Mouse (Mus musculus): ENCODE results near the gene Bri3. TPM values are rescaled to one million over a fixed set of nuclear protein-coding genes. Genes with fewer than 3 reads are reported as not detected.

The Bri3 gene
- 1 to 10 TPM; 2.0 to 5.2 (median 3.2) TPM for polyA plus RNA-seq (2017; shearing (Covaris generic))

DNA sequence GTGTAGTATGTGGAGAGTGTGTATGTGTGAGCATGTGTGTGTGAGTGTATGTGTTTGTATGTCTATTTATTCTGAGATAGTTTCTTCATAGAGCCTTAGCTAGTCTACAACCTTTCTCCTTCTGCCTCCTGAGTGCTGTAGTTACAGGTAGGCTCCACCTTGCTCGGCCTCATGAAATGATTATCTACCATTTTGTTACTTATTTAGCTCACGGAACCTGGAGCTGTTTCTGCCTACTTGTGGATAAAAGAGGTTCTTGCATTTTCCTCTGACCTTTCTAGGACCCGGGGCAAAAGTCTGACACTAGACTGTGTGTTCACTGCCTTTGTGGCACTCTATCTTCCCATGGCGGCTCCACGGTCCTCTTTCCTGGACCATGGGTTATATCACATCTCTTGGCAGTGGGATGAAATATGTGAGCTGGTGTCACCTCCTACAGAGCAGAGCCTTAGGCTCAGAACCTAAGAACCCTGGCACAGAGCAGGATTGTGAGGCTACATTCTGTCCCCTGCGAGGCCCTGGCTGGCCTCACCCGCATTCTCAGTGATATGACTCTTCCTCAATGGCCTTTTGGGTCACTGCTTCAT, at the start of gene Bri3:
TSS of gene Bri3 (plus strand) at position 537 of the 587 bp plus-strand sequence.
- no peak for ATAC-seq

DNA sequence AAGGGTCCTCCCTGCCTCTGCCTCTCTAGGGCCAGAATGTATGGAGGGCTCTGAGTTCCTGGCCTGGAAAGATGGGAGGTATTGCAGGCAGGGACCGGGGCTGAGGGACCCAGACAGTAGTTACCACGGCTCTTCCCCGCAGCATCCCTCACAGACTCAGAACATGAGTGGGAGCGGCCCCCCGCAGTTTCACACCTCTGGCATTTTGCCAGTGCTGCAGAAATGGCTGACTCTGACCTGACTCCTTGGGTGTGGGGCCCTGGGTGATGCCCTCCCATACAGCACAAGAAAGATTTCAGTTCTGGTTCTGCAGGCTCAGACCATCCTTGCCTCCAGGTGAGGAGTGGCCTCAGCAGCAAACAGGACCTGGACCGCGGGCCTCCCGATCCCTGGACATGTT, 48.7 kb upstream of the Bri3 start:
- no peak for ATAC-seq

DNA sequence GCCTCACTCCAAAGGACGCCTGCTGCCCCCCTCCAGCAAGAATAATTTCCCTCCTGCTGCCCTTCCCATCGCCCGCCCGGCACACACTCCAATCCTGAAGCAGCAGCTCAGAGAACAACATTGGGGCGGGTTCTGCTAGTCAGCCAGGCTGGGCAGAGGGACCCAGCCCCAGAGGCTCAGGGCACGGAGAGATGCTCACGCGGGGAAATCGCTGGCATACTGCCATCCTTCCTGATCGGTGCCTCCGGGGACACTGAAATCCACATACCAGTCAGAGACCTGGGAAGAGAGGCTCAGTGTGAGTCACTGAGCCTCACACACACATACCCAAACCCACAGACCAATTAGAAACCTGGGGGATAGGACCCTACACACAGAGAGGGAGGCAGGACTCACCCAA, 43.6 kb upstream of the Bri3 start:
- no peak for ATAC-seq

DNA sequence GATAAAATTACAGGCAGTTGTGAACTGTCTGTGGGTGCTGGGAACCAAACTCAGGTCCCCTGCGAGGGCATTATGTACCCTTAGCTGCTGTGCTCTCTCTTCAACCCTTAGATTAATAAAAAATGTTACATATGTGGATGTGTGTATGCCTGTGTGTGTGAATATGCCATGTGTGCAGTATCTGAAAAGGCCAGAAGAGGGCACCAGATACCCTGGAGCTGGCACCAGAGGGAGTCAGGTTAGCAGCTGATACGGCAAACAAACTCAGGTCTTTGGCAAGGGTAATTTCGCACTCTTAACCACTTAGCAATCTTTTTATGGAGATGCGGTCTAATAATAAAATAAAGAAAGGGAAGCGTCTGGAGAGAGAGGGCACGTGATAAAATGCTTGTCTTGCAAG, 41.8 kb upstream of the Bri3 start:
- no peak for ATAC-seq

DNA sequence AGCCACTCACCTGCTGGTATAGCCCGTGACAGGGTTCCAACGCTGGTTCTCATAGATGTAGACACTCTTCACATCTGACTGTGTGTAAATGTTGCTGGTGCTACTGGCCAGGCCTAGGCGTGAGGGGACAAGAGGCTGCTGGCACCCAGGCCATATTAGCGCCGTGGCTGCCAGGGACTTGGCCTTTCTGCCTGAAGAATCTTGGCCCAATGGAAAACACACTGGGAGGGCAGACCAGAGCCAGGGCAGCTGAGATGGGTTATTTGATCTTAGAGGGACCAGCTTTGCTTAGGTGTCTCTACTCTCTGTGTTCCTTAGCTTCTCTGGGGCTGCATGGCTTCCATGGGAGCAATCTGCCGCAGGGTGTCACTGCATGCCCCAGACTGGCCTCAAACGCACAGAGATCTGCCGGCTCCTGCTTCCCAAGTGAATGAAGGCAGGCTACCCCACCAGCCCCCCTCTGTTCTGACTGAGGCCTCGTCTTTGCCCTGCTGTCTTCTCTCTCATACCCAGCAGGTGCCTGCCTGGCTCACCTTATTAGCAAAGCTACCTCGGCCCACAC, 40.8 kb upstream of the Bri3 start:
- no peak for ATAC-seq

DNA sequence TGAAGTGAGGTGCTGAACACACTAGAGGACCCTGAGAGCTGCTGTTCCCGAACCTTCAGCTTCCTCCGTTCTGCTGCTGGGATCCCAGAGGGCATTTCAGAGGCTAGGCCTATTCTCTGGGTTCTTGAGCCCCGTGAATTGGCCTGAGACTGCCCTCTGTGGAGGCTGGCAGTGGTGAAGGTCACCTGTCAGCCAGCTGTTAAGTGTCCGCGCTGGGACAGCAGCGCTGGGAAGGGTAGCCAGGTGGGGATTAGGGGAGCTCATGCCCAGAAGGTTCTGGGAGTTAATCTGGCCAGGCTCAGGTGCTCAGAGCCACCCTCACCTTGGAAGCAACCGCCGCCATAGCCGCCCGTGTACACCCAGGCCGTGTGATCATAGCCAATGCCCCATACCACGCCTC, 39.9 kb upstream of the Bri3 start:
- ATAC-seq, result no peak

DNA sequence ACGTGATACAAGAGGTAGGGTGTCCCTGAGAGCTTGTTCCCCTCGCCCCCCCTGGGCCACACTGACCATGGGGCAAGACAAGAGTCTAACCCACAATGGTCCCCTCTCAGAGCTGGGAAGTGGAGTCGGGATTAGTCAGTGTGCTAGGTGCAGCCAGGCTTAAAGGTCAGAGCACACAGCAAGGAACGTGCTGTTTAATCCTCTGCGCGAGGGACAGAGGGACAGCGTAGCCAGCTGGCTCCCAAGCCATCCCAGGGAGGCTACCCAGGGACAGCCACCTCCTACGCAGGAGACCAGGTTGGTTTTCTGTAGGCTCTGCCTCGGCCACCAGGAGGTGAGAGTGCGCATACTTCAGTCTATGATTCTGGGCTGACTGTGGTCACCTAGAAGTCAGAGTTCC, 39.3 kb upstream of the Bri3 start:
- no peak for ATAC-seq

DNA sequence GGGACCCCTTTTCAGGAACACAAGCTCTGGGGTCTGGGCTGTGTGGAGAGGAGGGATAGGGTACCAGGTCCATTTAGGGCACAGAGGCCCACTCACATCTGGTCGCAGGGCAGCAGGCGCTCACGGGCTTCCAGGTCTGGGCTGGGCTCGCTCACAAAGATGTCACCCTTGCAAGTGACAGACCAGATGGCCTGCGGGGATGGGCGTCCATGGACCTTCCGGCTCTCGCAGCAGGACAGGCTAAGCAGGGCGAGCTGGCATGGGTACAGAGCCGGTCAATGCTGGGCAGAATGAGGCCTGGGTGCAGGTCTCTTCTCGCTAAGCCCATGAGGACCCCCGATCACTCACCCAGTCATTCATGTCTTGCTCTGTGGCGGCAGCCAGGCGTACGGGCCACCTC, 38.2 kb upstream of the Bri3 start:
- ATAC-seq, result no peak

DNA sequence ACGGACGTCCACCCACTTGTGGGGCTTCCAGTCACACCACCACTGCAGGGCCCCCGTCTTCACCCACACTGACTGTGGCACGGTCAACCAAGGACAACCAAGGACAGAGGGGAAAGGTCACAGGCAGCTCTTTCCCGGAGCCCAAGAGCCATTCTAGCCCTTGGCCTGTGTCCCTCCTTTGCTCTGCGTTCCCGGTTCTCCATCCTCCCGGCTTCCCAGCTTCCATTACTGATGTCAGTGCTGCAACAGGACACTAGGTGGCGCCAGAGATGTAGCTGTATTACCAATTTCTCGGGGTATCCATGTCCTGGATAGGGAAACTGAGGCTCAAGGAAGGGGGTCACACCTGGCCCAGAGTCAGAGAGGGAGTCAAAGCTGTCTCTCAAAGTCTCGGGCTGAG, 36.8 kb upstream of the Bri3 start:
- ATAC-seq, result no peak

DNA sequence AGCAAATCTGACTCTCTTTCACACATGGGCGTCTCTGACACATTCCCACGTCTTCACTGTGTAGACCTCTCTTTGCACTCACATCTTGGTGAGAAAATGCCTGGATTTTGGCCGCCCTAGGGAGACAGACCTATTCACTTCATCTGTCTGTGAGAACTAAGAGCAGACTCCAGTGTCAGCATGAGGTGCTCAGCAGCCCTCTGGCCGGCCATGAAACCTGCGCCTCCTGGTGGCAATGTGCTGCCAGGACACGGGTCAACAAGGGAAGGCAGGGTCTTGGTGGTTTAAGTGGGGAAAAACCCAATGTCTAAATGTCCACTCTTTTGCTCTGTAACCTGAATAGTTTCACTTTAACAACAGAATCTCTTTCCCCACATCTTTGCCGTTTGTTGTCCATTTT, 29.8 kb upstream of the Bri3 start:
- ATAC-seq, result peak; percentile 10

DNA sequence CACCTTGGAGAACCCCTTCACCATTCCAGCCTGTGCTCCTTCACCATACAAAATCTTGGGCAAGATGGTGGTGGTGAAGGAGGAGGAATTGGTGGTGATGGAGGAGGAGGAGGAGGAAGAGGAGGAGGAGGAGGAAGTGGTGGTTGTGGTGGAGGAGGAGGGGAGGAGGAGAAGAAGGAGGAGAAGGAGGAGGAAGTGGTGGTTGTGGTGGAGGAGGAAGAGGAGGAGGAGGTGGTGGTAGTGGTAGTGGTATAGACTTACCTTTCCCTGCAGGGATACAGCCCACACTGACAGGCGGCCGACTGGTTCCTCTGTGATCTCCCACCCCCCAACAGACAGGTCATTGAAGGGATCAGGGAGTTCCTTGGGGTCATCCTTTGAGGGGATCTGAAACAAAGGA, 28.2 kb upstream of the Bri3 start:
- peak; percentile 49 for ATAC-seq

DNA sequence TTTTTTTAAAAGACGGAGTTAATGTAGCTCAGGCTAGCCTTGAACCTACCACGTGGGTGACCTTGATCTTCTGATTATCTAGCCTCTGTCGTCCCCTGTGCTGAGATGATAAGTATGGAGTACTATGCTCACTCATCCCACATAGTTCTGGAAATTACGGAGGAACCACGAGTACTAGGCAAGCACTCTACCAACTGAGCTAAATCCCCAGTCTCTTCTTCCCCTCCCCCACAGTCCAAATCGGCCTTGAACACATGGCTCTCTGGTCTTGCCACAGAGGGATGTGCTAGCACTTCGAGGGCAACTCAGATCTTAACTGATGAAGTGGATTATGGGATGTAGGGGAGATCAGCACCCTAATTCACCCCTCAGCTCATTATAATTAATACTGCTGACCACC, 26.2 kb upstream of the Bri3 start:
- no peak for ATAC-seq

DNA sequence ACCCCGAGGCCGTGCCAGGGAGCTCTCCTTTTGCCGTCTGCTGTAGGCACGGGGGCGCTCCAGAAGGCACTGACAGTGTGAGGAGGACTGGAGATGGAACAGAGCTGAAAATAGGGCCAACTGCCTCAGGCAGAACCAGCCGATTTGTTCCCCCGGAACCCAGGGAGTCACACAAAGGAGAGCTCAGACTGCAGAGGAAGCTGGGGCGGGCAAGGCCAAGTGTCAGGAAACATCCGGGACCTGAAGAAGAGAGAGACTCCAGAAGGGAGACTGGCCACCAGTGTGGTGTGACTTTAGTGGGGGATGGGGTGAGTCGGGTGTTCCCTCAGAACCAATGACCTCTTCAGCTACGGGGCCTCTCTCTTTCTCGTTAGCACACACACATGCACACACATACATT, 24.9 kb upstream of the Bri3 start:
- ATAC-seq, result no peak

DNA sequence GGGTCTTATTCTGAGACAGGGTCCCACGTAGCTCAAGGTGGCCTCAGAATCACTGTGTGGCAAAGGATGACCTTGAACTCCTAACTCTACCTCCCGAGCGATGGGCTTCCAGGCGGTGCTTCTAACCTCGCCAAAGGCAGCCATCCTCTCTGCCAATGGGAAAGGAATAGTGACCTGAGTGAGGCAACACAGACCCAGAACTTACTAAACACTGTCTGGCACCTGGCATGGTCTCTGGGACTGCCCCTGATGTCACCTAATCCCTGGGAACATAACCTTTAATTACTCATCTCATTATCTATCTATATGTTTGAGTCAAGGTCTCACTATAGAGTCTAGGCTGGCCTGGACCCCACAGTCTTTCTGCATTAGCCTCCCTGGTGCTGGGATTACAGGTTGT, 24.3 kb upstream of the Bri3 start:
- ATAC-seq, result no peak

DNA sequence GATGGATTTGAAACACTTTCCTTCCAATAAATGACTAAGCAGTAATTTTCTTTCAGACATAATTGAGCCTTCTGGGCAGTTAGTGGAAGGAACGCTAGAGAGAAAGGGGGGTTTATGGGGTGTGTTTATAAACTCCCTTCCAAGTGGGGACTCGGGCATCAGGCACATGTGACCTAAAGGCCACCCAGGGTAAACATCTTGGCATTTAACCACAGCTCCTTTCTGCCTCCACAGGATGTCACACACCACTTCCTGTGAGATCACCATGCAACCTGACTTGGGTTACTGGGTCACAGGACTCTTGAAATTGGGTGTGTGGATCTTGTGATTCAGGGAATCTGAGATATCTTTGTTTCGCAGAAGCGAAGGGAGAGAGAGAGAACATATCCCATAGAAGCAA, 22.9 kb upstream of the Bri3 start:
- ATAC-seq, result peak; percentile 68

DNA sequence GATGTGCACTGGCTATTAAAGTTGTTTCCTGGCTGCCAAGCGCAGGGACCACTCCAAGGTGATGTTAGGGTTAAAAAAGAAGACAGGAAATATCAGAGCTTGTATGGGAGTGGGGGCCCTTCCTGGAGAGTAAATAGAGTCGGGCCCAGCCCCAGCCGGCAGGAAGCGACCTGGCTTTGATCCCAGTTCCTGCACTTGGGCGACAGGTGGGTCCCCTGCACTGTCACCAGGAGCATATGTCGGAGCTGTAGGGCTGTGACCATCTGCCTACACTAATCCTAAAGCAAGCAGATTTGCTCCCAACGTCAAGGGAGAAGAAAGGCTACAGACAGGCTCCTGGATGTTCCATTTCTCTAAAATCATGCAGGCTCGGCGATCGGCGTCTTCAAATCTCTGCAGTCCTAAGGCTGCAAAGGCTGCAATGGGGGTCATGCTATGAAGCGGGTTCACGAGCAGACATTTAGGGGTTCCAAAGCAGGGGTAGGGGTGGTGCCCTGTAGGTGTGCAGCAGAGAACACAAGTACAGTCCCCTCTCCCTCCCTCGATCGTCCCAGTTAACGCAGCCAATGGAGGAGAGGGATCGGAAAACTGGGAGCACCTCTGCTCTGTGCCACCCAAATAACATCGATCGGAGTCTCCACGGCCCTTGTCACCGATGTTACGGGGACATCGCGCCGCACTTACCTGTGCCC, 21.3 kb upstream of the Bri3 start:
- ATAC-seq, result peak; percentile 42

DNA sequence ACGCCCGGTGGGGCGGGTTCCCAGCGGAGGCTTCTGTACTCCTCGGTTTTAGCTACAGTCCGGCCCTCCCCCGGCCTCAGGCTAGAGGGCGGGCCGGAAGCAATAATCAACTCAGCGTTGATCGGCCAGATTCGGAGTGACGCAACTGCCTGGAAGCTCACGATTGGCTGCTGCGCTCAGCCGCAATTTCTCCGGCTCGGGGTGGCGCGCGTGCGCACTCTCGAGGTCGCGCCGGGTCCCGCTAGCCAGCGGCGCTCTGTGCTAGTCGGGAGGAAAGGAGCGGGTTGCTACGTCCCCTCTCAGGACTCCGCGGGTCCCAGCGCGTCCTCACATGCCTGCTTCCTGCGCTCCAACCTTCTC, 20.8 kb upstream of the Bri3 start, which contains the start of gene Tecpr1:
TSS of gene Tecpr1 (minus strand) at position 113 of the 360 bp plus-strand sequence.
- ATAC-seq, result peak; percentile 82

DNA sequence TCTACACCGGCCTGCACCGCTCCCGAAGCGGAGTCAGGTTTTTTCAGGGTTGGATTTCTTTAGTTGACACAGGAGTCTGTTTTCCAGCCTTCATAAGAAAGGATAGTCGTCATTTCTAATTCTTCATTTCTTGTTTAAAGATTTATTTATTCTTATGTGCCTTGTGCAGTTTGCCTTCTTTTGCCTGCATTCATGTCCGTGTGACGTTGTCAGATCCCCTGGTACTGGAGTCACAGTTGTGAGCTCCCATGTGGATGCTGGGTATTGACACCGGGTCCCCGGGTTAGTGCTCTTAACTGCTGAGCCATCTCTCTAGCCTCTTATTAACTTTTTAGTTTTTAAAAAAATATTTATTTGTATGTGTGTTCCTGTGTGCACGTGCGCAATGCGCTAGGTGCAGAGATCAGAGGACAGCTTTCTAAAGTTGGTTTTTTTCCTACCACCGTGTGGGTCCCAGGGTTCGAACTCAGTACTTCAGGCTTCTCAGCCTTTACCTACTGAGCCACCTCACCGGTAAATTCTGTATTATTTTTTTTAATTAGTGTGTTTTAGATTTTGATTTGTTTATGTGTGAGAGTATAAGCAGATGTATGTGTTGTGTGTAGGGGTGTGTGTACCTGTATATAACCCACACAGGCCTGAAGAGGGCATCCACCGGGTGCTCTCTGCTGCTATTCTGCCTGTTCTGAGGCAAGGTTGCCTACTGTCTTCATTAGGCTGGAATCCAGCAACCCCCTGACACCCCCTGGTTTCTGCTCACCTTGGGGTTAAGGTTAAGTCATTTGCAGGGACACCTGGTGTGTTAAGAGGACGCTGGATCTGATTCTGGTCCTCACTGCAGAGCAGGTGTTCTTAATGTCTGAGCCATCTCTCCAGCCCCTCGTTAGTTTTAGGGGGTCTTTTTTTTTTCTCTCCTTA, 20.1 kb upstream of the Bri3 start:
- no peak for ATAC-seq

DNA sequence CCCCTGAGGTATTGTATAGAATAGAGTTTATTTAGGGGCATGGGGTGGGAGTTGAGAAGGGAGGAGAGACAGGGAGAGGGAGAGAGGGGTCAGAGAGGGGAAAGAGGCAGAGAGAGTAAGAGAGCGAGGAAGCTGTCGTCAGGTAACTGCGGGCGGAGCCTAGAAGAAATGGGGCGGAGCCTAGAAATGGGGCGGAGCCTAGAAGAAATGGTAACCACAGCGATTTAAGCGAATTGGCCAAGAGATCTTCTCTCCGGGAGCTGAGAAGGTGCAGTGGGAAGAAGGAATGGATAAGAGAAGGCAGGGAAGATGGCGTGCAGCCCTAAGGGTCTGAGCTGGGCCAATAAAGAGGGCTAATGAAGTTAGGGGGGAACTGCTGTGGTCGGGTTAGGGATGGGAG, 18.0 kb upstream of the Bri3 start:
- no peak for ATAC-seq

DNA sequence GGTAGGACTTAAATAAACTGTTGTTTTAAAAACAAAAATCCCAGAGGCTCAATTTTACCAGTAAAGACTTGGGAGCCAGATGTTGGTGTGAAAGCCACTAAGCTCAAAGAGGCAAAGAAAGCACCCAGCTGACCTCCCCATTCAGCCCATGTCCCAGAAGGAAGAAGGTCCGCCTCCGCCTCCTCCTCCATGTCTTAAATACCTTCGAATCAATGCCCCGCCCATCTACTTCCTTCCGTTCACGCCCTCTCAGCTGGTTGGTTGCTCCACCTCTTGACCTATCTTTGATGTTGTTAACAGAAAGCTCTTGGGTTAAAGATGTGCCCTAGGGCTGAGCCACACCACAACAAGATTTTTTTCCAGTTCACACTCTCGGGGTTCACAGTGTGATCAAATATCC, 14.0 kb upstream of the Bri3 start:
- no peak for ATAC-seq

DNA sequence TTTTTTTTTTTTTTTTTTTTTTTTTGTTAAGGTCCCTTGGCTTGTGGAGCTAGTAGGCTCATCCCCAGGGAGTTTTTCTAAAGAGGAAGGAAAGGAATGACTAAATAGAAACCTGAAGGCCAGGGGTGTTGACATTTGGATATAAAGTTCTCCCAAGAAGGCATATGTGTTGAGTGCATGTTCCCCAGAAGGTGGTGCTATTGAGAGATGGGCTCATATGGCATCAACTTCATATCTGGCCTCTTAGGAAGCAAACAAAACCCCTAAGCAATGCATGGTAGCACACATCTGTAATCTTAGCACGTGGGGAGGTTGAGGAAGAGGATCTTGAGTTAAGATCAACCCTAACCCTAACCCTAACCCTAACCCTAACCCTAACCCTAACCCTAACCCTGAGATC, 12.8 kb upstream of the Bri3 start:
- ATAC-seq, result no peak

DNA sequence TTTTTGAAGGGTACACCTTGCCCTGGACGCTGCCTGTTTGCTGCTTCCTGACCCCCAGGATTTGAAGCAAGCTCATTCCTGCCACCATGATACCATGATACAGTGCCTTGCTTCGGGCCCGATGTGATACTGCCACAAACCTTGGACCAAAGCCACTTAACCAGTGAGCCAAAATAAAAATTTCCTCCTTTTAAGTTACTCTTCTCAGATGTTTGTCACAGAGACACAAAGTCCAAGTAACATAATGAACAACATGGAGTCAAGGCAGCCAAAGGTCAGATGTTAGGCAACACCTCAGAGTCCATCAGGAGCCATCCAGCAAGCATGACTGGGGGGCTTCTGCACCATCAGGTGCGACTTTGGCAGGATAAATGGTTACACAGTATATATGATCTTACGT, 11.7 kb upstream of the Bri3 start:
- ATAC-seq, result no peak

DNA sequence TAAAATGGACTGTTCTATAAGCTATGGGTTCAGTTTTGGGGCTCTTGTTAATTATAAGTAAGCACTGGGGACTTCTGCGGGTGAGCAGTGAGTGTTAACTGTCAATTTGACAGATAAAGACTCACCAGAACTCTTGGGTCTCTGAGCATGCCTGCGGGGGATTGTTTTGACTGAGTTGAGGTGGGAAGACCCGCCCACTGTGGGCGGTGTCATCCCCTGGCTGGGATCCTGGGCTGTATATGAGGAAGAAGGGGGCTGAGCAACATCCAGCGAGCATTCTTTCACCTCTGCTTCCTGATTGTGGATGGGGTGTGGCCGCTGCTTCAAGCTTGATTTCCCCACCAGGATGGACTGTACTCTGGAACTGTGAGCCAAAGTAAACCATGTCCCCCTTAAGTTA, 10.0 kb upstream of the Bri3 start:
- ATAC-seq, result no peak

DNA sequence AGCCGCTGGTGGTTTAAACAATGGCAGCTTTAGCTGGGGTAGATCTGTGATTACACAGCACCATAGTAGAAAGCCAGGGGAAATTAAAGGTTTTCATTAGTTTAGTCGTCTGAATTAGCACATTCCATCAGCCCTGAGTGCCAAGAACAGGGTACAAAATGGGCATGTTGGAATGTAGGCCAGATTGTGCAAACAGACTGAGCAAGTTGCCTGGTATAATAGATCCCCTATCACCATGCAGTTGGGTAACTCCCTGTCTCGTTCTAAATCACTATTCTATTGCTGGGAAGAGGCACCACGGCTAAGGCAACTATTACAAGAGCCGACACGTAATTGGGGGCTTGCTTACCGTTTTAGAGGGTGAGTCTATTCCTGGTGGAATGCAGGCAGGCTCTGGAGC, 9.5 kb upstream of the Bri3 start:
- ATAC-seq, result no peak

Measured in inflammation-experienced regulatory T-cells, adult 6 months (primary cell).